Mouse (Mus musculus) ES-E14 (cell line): ENCODE results near the gene Ccdc160. TPM values are rescaled to one million over a fixed set of nuclear protein-coding genes. Genes with fewer than 3 reads are reported as not detected.
A peak's percentile ranks its signal among the peaks of the same experiment; 100 is the strongest.

ENCODE experiments used
- DNase-seq: peaks from one replicate; pipeline ENCODE4 v3.0.0-alpha.2; 2013; ENCODE audit warnings: low read depth, low spot score
- H3K27ac ChIP-seq: 2 replicates; pipeline ENCODE4 v1.5.1; 2012; ENCODE audit warnings: low read depth, mild to moderate bottlenecking, low read length, moderate library complexity, mixed read lengths; ENCODE audit not compliant: poor library complexity, insufficient read depth, severe bottlenecking
- H3K36me3 ChIP-seq: 2 replicates; pipeline ENCODE4 v1.6.1; 2012; ENCODE audit warnings: mild to moderate bottlenecking, low read length, moderate library complexity, mixed read lengths; ENCODE audit not compliant: control insufficient read depth, poor library complexity, insufficient read depth, severe bottlenecking
- H3K4me1 ChIP-seq, 2 experiments: fragments of 150-350 bp in 1 of 2; sonication (generic) in 1 of 2; 2 replicates each; pipeline ENCODE4 v1.6.1; 2012; ENCODE audit warnings: low read length in 2 of 2, mild to moderate bottlenecking in 1 of 2, mixed read lengths in 1 of 2; ENCODE audit not compliant: control insufficient read depth in 2 of 2, insufficient read depth in 2 of 2, poor library complexity in 1 of 2
- H3K4me3 ChIP-seq, 2 experiments: fragments of 150-350 bp in 1 of 2; sonication (generic) in 1 of 2; 2 replicates each; pipeline ENCODE4 v1.5.1; 2012; ENCODE audit warnings: low read length in 2 of 2, low read depth in 1 of 2, mild to moderate bottlenecking in 1 of 2, mixed read lengths in 1 of 2; ENCODE audit not compliant: insufficient read depth in 1 of 2, poor library complexity in 1 of 2, severe bottlenecking in 1 of 2
- H3K9ac ChIP-seq: 2 replicates; pipeline ENCODE4 v1.6.1; 2012; ENCODE audit warnings: low read depth, mild to moderate bottlenecking, low read length, mixed read lengths; ENCODE audit not compliant: poor library complexity, insufficient read depth, severe bottlenecking
- H3K9me3 ChIP-seq: fragments of 150-350 bp; sonication (generic); 2 replicates; pipeline ENCODE4 v1.6.1; 2012; ENCODE audit warnings: low read depth, mild to moderate bottlenecking, low read length; ENCODE audit not compliant: control insufficient read depth, insufficient read depth
- CHD2 ChIP-seq: IDR thresholded peaks from 2 replicates; pipeline ENCODE4 v1.6.1; 2014; ENCODE audit warnings: mild to moderate bottlenecking, low read depth, low read length, inconsistent platforms
- HCFC1 ChIP-seq: IDR thresholded peaks from 2 replicates; pipeline ENCODE4 v1.6.1; 2012; ENCODE audit warnings: low read length, inconsistent platforms, borderline replicate concordance; ENCODE audit not compliant: insufficient read depth
- MAFK ChIP-seq: IDR thresholded peaks from 2 replicates; pipeline ENCODE4 v1.6.1; 2014; ENCODE audit warnings: mild to moderate bottlenecking, low read depth, low read length, inconsistent platforms; ENCODE audit not compliant: insufficient read depth
- ZC3H11A ChIP-seq: IDR thresholded peaks from 2 replicates; pipeline ENCODE4 v1.6.1; 2012; ENCODE audit warnings: low read depth, mild to moderate bottlenecking, inconsistent platforms, low read length, borderline replicate concordance
- ZNF384 ChIP-seq: IDR thresholded peaks from 2 replicates; pipeline ENCODE4 v1.6.1; 2012; ENCODE audit warnings: low read depth, low read length, inconsistent platforms
- in situ Hi-C, 2 experiments: fragments of 600-800 bp; cut with MboI; formaldehyde crosslinking; loops; one replicate each; pipeline ENCODE4 v1.15.1; 2025; ENCODE audit warnings: low sequenced_read_pairs in 2 of 2, inconsistent platforms in 1 of 2; ENCODE audit not compliant: unreplicated experiment in 2 of 2
- total RNA-seq: library from RNA; depleted of rRNA; stranded (reverse); fragments of 300-350 nt; gene quantifications from 2 replicates; pipeline ENCODE4 v1.2.3, GENCODE M21; 2012; rRNA removed

Ccdc160 gene
- total RNA-seq: 3.4 and 4.3 TPM in 2 replicates

- Histone ChIP-seq H3K9ac (peak within 1 kb of the TSS; percentile 57), H3K36me3 (no peaks in the 10 kb centered on the region), H3K27ac (no peak within 1 kb of the TSS; the same call in 1 of the 2 replicates), H3K9me3 (no peaks in the 10 kb centered on the region), H3K4me1 (0 out of 4 replicates have a peak, but pooled peaks cover 0 to 3% of the 10 kb centered on the region in 2 experiments), H3K4me3 (peak within 1 kb of the TSS; percentile 68 to 70)
- no peak for DNase-seq
- in situ Hi-C loops: no loop called here
- no peak for TF ChIP-seq ZC3H11A
- no peak for TF ChIP-seq CHD2
- TF ChIP-seq HCFC1: no peak
- TF ChIP-seq ZNF384: no peak; the same call in 1 of the 2 replicates
- no peak for TF ChIP-seq MAFK
Observed at GRCm38 (mm10) chrX:52790980-52791593, at the start of gene Ccdc160. TSS of gene Ccdc160 (plus strand) at chrX:52791200.

GRCm38 (mm10) chrX:52743781-52744180, 47.2 kb upstream of the Ccdc160 start:
- DNase-seq: no peak
- TF ChIP-seq ZNF384 (no peak), HCFC1 (peak; percentile 48; the same call in 1 of the 2 replicates)
- H3K4me3 ChIP-seq: peak overlapping the region; percentile 78 to 97
- peak overlapping the region; percentile 98 for H3K9ac ChIP-seq
- in situ Hi-C loops: no loop called here
- H3K27ac ChIP-seq: peak overlapping the region; percentile 92
- H3K36me3 ChIP-seq: peaks cover 8% of the 10 kb centered on the region
- no peaks in the 10 kb centered on the region for H3K9me3 ChIP-seq
- H3K4me1 ChIP-seq: peaks cover 0 to 6% of the 10 kb centered on the region in 2 experiments; a peak in 1 of 4 replicates

- H3K4me1 ChIP-seq: peaks cover 0 to 6% of the 10 kb centered on the region in 2 experiments; a peak in 1 of 4 replicates
- peaks cover 8% of the 10 kb centered on the region for H3K36me3 ChIP-seq
- in situ Hi-C loops: no loop called here
- H3K4me3 ChIP-seq: peak overlapping the region; percentile 78 to 97
- H3K27ac ChIP-seq: peak overlapping the region; percentile 92
- H3K9me3 ChIP-seq: no peaks in the 10 kb centered on the region
- peak overlapping the region; percentile 98 for H3K9ac ChIP-seq
- TF ChIP-seq MAFK (no peak), ZNF384 (no peak), HCFC1 (0 out of 2 replicates have a peak, but pooled peaks have one; percentile 17), CHD2 (no peak)
- DNase-seq: peak; percentile 38
Observed at GRCm38 (mm10) chrX:52744201-52745051, 46.6 kb upstream of the Ccdc160 start.

- in situ Hi-C loops: no loop called here
- no peaks in the 10 kb centered on the region for H3K9me3 ChIP-seq
- TF ChIP-seq HCFC1 (no peak), ZNF384 (no peak), MAFK (0 out of 2 replicates have a peak, but pooled peaks have one; percentile 47)
- peak overlapping the region; percentile 78 to 97; a peak in 3 of 4 replicates for H3K4me3 ChIP-seq
- 0 out of 2 replicates have a peak overlapping the region, but pooled peaks have one; percentile 60 for H3K9ac ChIP-seq
- H3K36me3 ChIP-seq: peaks cover 8% of the 10 kb centered on the region
- H3K4me1 ChIP-seq: peaks cover 0 to 6% of the 10 kb centered on the region in 2 experiments; a peak in 1 of 4 replicates
- H3K27ac ChIP-seq: peak overlapping the region; percentile 81
- DNase-seq: peak; percentile 65
Observed at GRCm38 (mm10) chrX:52745462-52745861, 45.5 kb upstream of the Ccdc160 start.
